Mouse (Mus musculus) limb, embryonic 11.5 days (tissue): ENCODE measurements around the gene Mblac2. TPM values are rescaled to one million over a fixed set of nuclear protein-coding genes. Genes with fewer than 3 reads are reported as not detected.

Experiments
- ATAC-seq: fragments of 200-750 bp; cut with Nextera tagmentation; 2 replicates; pipeline ENCODE4 v1.8.0; 2017; ENCODE audit warnings: low read depth; ENCODE audit not compliant: insufficient number of reproducible peaks, low FRiP score, low TSS enrichment
- DNase-seq: peaks from one replicate; pipeline ENCODE4 v3.0.0-alpha.2; 2015; ENCODE audit warnings: low spot score
- H3K27ac ChIP-seq: fragments of 300-500 bp; sonication (generic); replicated peaks from 2 replicates; pipeline ENCODE4 v1.5.1; 2014; ENCODE audit warnings: low read depth, mild to moderate bottlenecking, low read length
- H3K27me3 ChIP-seq: fragments of 300-500 bp; sonication (generic); 2 replicates; pipeline ENCODE4 v1.6.1; 2014; ENCODE audit warnings: mild to moderate bottlenecking, low read length, mixed read lengths; ENCODE audit not compliant: control insufficient read depth, insufficient read depth
- H3K36me3 ChIP-seq: fragments of 300-500 bp; sonication (generic); 2 replicates; pipeline ENCODE4 v1.6.1; 2014; ENCODE audit warnings: mild to moderate bottlenecking, low read length, moderate library complexity, mixed read lengths; ENCODE audit not compliant: control insufficient read depth, insufficient read depth
- H3K4me1 ChIP-seq: fragments of 300-500 bp; sonication (generic); 2 replicates; pipeline ENCODE4 v1.6.1; 2014; ENCODE audit warnings: low read length, mixed read lengths; ENCODE audit not compliant: control insufficient read depth, insufficient read depth
- H3K4me2 ChIP-seq: fragments of 300-500 bp; sonication (generic); 2 replicates; pipeline ENCODE4 v1.6.1; 2014; ENCODE audit warnings: low read depth, mild to moderate bottlenecking, moderate library complexity; ENCODE audit not compliant: severe bottlenecking
- H3K4me3 ChIP-seq: fragments of 300-500 bp; sonication (generic); 2 replicates; pipeline ENCODE4 v1.5.1; 2014; ENCODE audit warnings: low read depth, low read length
- H3K9ac ChIP-seq: fragments of 300-500 bp; sonication (generic); 2 replicates; pipeline ENCODE4 v1.6.1; 2014; ENCODE audit warnings: mild to moderate bottlenecking, low read length
- H3K9me3 ChIP-seq: fragments of 300-500 bp; sonication (generic); 2 replicates; pipeline ENCODE4 v1.6.1; 2016; ENCODE audit warnings: low read length; ENCODE audit not compliant: control insufficient read depth
- WGBS: fragments of 180-500 bp; shearing (Covaris S2); extraction: QIAGEN DNeasy Blood & Tissue Kit; methylation state at CpG from one replicate; pipeline ENCODE4 v1.1.7; 2014; 5-methylcytosine and 5-hydroxymethylcytosine counted together
- polyA plus RNA-seq: library from polyadenylated mRNA; unstranded; fragments of >200 nt; fragmentation: Nextera tagmentation; extraction: Ambion mirVana; gene quantifications from 2 replicates; pipeline ENCODE4 v1.2.1, GENCODE M21; 2014

Gene Mblac2
- polyA plus RNA-seq, 1 experiment from 2014 or later: 4.7 TPM

DNA sequence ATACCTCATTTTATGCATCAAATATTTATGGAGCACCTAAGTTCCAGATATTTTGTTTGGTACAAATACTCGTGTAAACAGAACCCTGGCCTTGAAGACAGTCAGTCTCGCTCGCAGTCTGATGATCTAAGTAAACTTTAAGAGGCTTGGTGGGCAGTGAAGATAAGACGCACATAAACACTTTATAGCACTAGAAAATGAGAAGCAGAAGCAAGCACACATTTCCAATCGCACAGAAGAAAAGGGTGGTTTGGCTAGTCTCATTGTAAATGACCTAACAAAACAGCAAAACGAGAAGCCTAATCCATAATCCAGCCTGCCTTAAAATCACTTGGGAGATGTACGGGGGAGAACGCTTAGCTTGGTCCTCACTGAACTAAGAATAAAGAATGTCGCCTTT lies 71.3 kb downstream of the Mblac2 start:
- peak overlapping the region; percentile 53 for H3K4me2 ChIP-seq
- no peaks in the 10 kb centered on the region for H3K4me1 ChIP-seq
- no peaks in the 10 kb centered on the region; the same call in 1 of the 2 replicates for H3K36me3 ChIP-seq
- peak overlapping the region; percentile 66 for H3K4me3 ChIP-seq
- 37% methylated on average over 9 of the region's 9 CpGs for WGBS
- H3K9me3 ChIP-seq: no peaks in the 10 kb centered on the region
- peak overlapping the region; percentile 56 for H3K9ac ChIP-seq
- H3K27ac ChIP-seq: no peak overlapping the region
- ATAC-seq (no peak), DNase-seq (no peak)
- H3K27me3 ChIP-seq: no peaks in the 10 kb centered on the region

DNA sequence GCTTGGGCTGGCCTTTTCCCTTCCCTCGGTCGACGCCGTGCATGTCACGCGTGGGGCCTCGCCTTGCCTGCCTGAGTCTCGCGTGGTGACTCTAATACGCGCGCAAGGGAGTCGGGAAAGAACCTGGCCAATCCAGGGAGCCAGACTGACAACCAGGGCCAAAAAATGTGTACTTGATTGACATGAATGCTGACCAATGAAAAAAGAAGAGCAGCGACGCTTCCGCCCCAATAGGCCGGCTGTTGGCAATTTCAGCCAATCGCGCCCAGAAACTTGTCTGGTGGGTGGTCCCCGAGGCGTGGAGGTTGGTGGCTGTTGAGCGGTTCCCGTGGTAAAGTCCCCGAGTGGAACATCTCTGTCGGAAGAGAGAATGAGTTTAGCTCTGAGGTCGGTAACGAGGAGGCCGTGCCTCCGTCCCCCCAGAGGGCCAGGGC lies 71.8 kb downstream of the Mblac2 start, which contains the start of gene Cetn3:
TSS of gene Cetn3 (plus strand) at position 107 of the 434 bp plus-strand sequence.
- H3K4me2 ChIP-seq: peak within 1 kb of the TSS; percentile 53
- no peaks in the 10 kb centered on the region; the same call in 1 of the 2 replicates for H3K36me3 ChIP-seq
- peak within 1 kb of the TSS; percentile 66 for H3K4me3 ChIP-seq
- H3K27me3 ChIP-seq: no peaks in the 10 kb centered on the region
- 0% methylated on average over 29 of the region's 29 CpGs for WGBS
- peak; percentile 92 for DNase-seq
- peak within 1 kb of the TSS; percentile 94 for H3K27ac ChIP-seq
- H3K4me1 ChIP-seq: no peaks in the 10 kb centered on the region
- H3K9ac ChIP-seq: peak within 1 kb of the TSS; percentile 87
- no peaks in the 10 kb centered on the region for H3K9me3 ChIP-seq
- peak; percentile 90 for ATAC-seq

GRCm38 (mm10) chr13:81783405-81784342 lies 72.5 kb downstream of the Mblac2 start:
- no peaks in the 10 kb centered on the region; the same call in 1 of the 2 replicates for H3K36me3 ChIP-seq
- H3K4me2 ChIP-seq: peak overlapping the region; percentile 31; the same call in 1 of the 2 replicates
- no peaks in the 10 kb centered on the region for H3K9me3 ChIP-seq
- peak overlapping the region; percentile 66 for H3K4me3 ChIP-seq
- WGBS: 1% methylated on average over 62 of the region's 62 CpGs
- H3K27me3 ChIP-seq: no peaks in the 10 kb centered on the region
- H3K9ac ChIP-seq: peak overlapping the region; percentile 87
- no peaks in the 10 kb centered on the region for H3K4me1 ChIP-seq
- peak overlapping the region; percentile 94 for H3K27ac ChIP-seq
- DNase-seq (peak; percentile 95), ATAC-seq (peak; percentile 99)

GRCm38 (mm10) chr13:81785766-81786480 lies 74.8 kb downstream of the Mblac2 start:
- H3K9me3 ChIP-seq: no peaks in the 10 kb centered on the region
- no peak for DNase-seq
- 79% methylated on average over 11 of the region's 11 CpGs for WGBS
- H3K36me3 ChIP-seq: no peaks in the 10 kb centered on the region; the same call in 1 of the 2 replicates
- ATAC-seq: no peak
- H3K9ac ChIP-seq: no peak overlapping the region
- H3K27me3 ChIP-seq: no peaks in the 10 kb centered on the region
- no peak overlapping the region for H3K4me3 ChIP-seq
- H3K27ac ChIP-seq: no peak overlapping the region
- no peak overlapping the region for H3K4me2 ChIP-seq
- H3K4me1 ChIP-seq: no peaks in the 10 kb centered on the region

DNA sequence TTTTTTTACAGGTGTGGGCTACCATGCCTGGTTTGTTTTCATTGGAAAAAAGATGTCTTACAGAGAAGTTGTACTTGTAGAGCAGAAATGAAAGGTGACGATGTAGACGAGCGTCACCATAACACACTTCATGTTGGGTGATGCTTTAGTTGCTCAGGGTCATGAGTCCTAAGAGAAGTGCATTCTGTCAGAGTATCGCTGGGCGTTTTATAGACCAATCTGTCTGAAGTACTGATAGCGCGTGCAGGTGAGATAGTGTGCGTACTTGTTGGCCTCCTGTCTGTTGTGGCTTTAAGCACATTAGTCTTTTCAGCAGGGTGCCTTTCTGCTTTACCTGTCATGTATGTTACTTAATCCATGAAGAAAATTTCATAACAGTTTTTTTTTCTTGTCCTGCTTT lies 79.0 kb downstream of the Mblac2 start:
- H3K9me3 ChIP-seq: no peaks in the 10 kb centered on the region
- H3K36me3 ChIP-seq: no peaks in the 10 kb centered on the region; the same call in 1 of the 2 replicates
- H3K27me3 ChIP-seq: no peaks in the 10 kb centered on the region
- WGBS: 99% methylated on average over 8 of the region's 8 CpGs
- no peaks in the 10 kb centered on the region for H3K4me1 ChIP-seq
- H3K27ac ChIP-seq: no peak overlapping the region
- H3K4me2 ChIP-seq: no peak overlapping the region
- no peak overlapping the region for H3K9ac ChIP-seq
- no peak for DNase-seq
- no peak for ATAC-seq
- H3K4me3 ChIP-seq: no peak overlapping the region

DNA sequence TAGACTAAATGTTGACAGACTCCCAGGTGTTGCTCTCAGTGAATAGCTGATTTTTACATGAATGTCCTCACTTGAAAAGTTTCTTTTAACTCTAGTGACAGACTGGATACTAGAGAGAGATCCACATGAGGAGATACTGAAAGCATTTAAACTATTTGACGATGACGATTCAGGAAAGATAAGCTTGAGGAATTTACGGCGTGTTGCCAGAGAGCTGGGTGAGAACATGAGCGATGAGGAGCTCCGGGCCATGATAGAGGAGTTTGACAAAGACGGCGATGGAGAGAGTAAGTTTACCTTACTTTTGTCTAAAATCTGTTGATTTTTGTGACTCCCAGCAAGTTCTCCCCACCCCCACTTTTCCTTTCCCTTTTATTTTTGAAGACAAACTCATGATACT lies 80.7 kb downstream of the Mblac2 start:
- no peaks in the 10 kb centered on the region for H3K4me1 ChIP-seq
- H3K9ac ChIP-seq: no peak overlapping the region
- H3K36me3 ChIP-seq: no peaks in the 10 kb centered on the region; the same call in 1 of the 2 replicates
- no peak overlapping the region for H3K4me2 ChIP-seq
- H3K4me3 ChIP-seq: no peak overlapping the region
- 72% methylated on average over 8 of the region's 8 CpGs for WGBS
- DNase-seq: no peak
- no peaks in the 10 kb centered on the region for H3K27me3 ChIP-seq
- no peak overlapping the region for H3K27ac ChIP-seq
- H3K9me3 ChIP-seq: no peaks in the 10 kb centered on the region
- ATAC-seq: no peak

GRCm38 (mm10) chr13:81793850-81794249 lies 82.7 kb downstream of the Mblac2 start:
- WGBS: 58% methylated on average over 1 of the region's 1 CpGs
- no peak for ATAC-seq

GRCm38 (mm10) chr13:81801121-81801520 lies 90.0 kb downstream of the Mblac2 start:
- Histone ChIP-seq H3K27me3 (no peaks in the 10 kb centered on the region), H3K9me3 (no peaks in the 10 kb centered on the region), H3K9ac (no peak overlapping the region), H3K36me3 (no peaks in the 10 kb centered on the region), H3K4me2 (no peak overlapping the region), H3K27ac (no peak overlapping the region), H3K4me3 (no peak overlapping the region), H3K4me1 (no peaks in the 10 kb centered on the region)
- DNase-seq: no peak
- 52% methylated on average over 3 of the region's 3 CpGs for WGBS
- no peak for ATAC-seq

More at GRCm38 (mm10) chr13:81793850-81794249, 82.7 kb downstream of the Mblac2 start:
- H3K36me3 ChIP-seq: no peaks in the 10 kb centered on the region
- no peak overlapping the region for H3K9ac ChIP-seq
- H3K27ac ChIP-seq: no peak overlapping the region
- no peak for DNase-seq
- no peaks in the 10 kb centered on the region for H3K9me3 ChIP-seq
- H3K27me3 ChIP-seq: no peaks in the 10 kb centered on the region
- no peak overlapping the region for H3K4me3 ChIP-seq
- H3K4me2 ChIP-seq: no peak overlapping the region
- H3K4me1 ChIP-seq: no peaks in the 10 kb centered on the region
